Mouse (Mus musculus) forebrain, embryonic 10.5 days (tissue): ENCODE measurements at regions not wholly inside any gene's neighbourhood (a gene's known extent, or its start where the extent isn't known, plus 50 kb on each side); places are given as distances from the start of the nearest gene placed in this dataset.
"Not testable (repeated sequence)": the region's sequence is repeated elsewhere in the genome, so short reads cannot be mapped to it uniquely, and the experiment has no call there.

ENCODE experiments used
- DNase-seq: peaks from one replicate; pipeline ENCODE4 v3.0.0-alpha.2; 2017; ENCODE audit warnings: low spot score; ENCODE audit errors: extremely low spot score
- H3K27ac ChIP-seq: fragments of 300-500 bp; sonication (generic); 2 replicates; pipeline ENCODE4 v1.5.1; 2016; ENCODE audit warnings: mild to moderate bottlenecking
- H3K27me3 ChIP-seq: fragments of 300-500 bp; sonication (generic); 2 replicates; pipeline ENCODE4 v1.6.1; 2016; ENCODE audit warnings: mild to moderate bottlenecking; ENCODE audit not compliant: poor library complexity, severe bottlenecking
- H3K36me3 ChIP-seq: fragments of 300-500 bp; sonication (generic); replicated peaks from 2 replicates; pipeline ENCODE4 v1.6.1; 2016; ENCODE audit warnings: mild to moderate bottlenecking, moderate library complexity
- H3K4me1 ChIP-seq: fragments of 300-500 bp; sonication (generic); 2 replicates; pipeline ENCODE4 v1.6.1; 2016
- H3K4me3 ChIP-seq: fragments of 300-500 bp; sonication (generic); 2 replicates; pipeline ENCODE4 v1.5.1; 2016; ENCODE audit warnings: mild to moderate bottlenecking, moderate library complexity
- H3K9me3 ChIP-seq: fragments of 300-500 bp; sonication (generic); 2 replicates; pipeline ENCODE4 v1.6.1; 2016; ENCODE audit warnings: mild to moderate bottlenecking, moderate library complexity
- WGBS: fragments of 180-500 bp; shearing (Covaris S2); methylation state at CpG from one replicate; pipeline ENCODE4 v1.1.7; 2016; 5-methylcytosine and 5-hydroxymethylcytosine counted together

- WGBS: 39% methylated on average over 5 of the region's 5 CpGs
- H3K9me3 ChIP-seq: no peaks in the 10 kb centered on the region
These were observed 119.1 kb upstream of the Mocs1 start for GRCm38 (mm10) chr17:49309079-49309478.

GRCm38 (mm10) chr17:49314196-49314595 lies 114.0 kb upstream of the Mocs1 start:
- no peak overlapping the region for H3K4me3 ChIP-seq
- DNase-seq: no peak
- H3K36me3 ChIP-seq: no peaks in the 10 kb centered on the region
- no peaks in the 10 kb centered on the region for H3K4me1 ChIP-seq
- H3K27me3 ChIP-seq: peaks cover 7% of the 10 kb centered on the region; the same call in 1 of the 2 replicates
- 78% methylated on average over 2 of the region's 2 CpGs for WGBS
- H3K27ac ChIP-seq: no peak overlapping the region
- H3K9me3 ChIP-seq: no peaks in the 10 kb centered on the region

More at GRCm38 (mm10) chr17:49309079-49309478, 119.1 kb upstream of the Mocs1 start:
- no peak overlapping the region for H3K4me3 ChIP-seq
- peak; percentile 47 for DNase-seq
- H3K4me1 ChIP-seq: peaks cover 6% of the 10 kb centered on the region; the same call in 1 of the 2 replicates
- no peak overlapping the region for H3K27ac ChIP-seq
- peaks cover 34% of the 10 kb centered on the region for H3K27me3 ChIP-seq
- H3K36me3 ChIP-seq: no peaks in the 10 kb centered on the region

GRCm38 (mm10) chr17:49327524-49327923 lies 100.6 kb upstream of the Mocs1 start:
- H3K27me3 ChIP-seq: 0 out of 2 replicates have a peak, but pooled peaks cover 7% of the 10 kb centered on the region
- H3K27ac ChIP-seq: no peak overlapping the region
- no peak overlapping the region for H3K4me3 ChIP-seq
- no peaks in the 10 kb centered on the region for H3K4me1 ChIP-seq
- DNase-seq: no peak
- 60% methylated on average over 4 of the region's 4 CpGs for WGBS
- H3K36me3 ChIP-seq: no peaks in the 10 kb centered on the region
- H3K9me3 ChIP-seq: no peaks in the 10 kb centered on the region

GRCm38 (mm10) chr17:49335318-49335717 lies 92.8 kb upstream of the Mocs1 start:
- no peak overlapping the region for H3K4me3 ChIP-seq
- WGBS: 86% methylated on average over 5 of the region's 5 CpGs
- H3K27ac ChIP-seq: no peak overlapping the region
- no peaks in the 10 kb centered on the region for H3K27me3 ChIP-seq
- no peaks in the 10 kb centered on the region for H3K36me3 ChIP-seq
- no peak for DNase-seq
- H3K4me1 ChIP-seq: no peaks in the 10 kb centered on the region
- H3K9me3 ChIP-seq: no peaks in the 10 kb centered on the region

- 95% methylated on average over 5 of the region's 5 CpGs for WGBS
- H3K27me3 ChIP-seq: no peaks in the 10 kb centered on the region
- no peak overlapping the region for H3K4me3 ChIP-seq
- DNase-seq: no peak
- no peaks in the 10 kb centered on the region for H3K36me3 ChIP-seq
- H3K9me3 ChIP-seq: no peaks in the 10 kb centered on the region
- H3K4me1 ChIP-seq: no peaks in the 10 kb centered on the region
- no peak overlapping the region for H3K27ac ChIP-seq
These were observed 90.3 kb upstream of the Mocs1 start for GRCm38 (mm10) chr17:49337881-49338280.

GRCm38 (mm10) chr17:49342636-49343035 lies 85.5 kb upstream of the Mocs1 start:
- H3K27ac ChIP-seq: no peak overlapping the region
- WGBS: 87% methylated on average over 2 of the region's 2 CpGs

GRCm38 (mm10) chr17:49346701-49347100 lies 81.5 kb upstream of the Mocs1 start:
- H3K27me3 ChIP-seq: no peaks in the 10 kb centered on the region
- H3K4me3 ChIP-seq: no peak overlapping the region
- no peaks in the 10 kb centered on the region for H3K36me3 ChIP-seq
- no peaks in the 10 kb centered on the region for H3K9me3 ChIP-seq
- H3K4me1 ChIP-seq: no peaks in the 10 kb centered on the region
- no peak for DNase-seq
- H3K27ac ChIP-seq: no peak overlapping the region
- 94% methylated on average over 5 of the region's 5 CpGs for WGBS

More at GRCm38 (mm10) chr17:49342636-49343035, 85.5 kb upstream of the Mocs1 start:
- DNase-seq: no peak
- no peaks in the 10 kb centered on the region for H3K4me1 ChIP-seq
- no peaks in the 10 kb centered on the region for H3K27me3 ChIP-seq
- no peak overlapping the region for H3K4me3 ChIP-seq
- no peaks in the 10 kb centered on the region for H3K9me3 ChIP-seq
- no peaks in the 10 kb centered on the region for H3K36me3 ChIP-seq

GRCm38 (mm10) chr17:49349328-49349727 lies 78.8 kb upstream of the Mocs1 start:
- Histone ChIP-seq H3K27me3 (no peaks in the 10 kb centered on the region), H3K36me3 (no peaks in the 10 kb centered on the region), H3K9me3 (no peaks in the 10 kb centered on the region), H3K4me3 (no peak overlapping the region), H3K4me1 (no peaks in the 10 kb centered on the region), H3K27ac (no peak overlapping the region)
- no peak for DNase-seq
- 86% methylated on average over 9 of the region's 9 CpGs for WGBS

- Histone ChIP-seq H3K36me3 (no peaks in the 10 kb centered on the region), H3K4me3 (no peak overlapping the region), H3K27ac (no peak overlapping the region), H3K27me3 (no peaks in the 10 kb centered on the region), H3K4me1 (no peaks in the 10 kb centered on the region), H3K9me3 (peaks cover 3% of the 10 kb centered on the region; the same call in 1 of the 2 replicates)
- no peak for DNase-seq
These were observed 69.0 kb upstream of the Mocs1 start for GRCm38 (mm10) chr17:49359212-49359611.

GRCm38 (mm10) chr17:49360251-49360650 lies 67.9 kb upstream of the Mocs1 start:
- not testable (repeated sequence) for H3K4me3 ChIP-seq, H3K9me3 ChIP-seq, DNase-seq, H3K27ac ChIP-seq, H3K36me3 ChIP-seq, H3K27me3 ChIP-seq, H3K4me1 ChIP-seq
- whole genome bisulfite sequencing: 29% methylated on average over 6 of the region's 6 CpGs

GRCm38 (mm10) chr17:49367791-49368190 lies 60.4 kb upstream of the Mocs1 start:
- Histone ChIP-seq H3K9me3 (no peaks in the 10 kb centered on the region), H3K4me1 (peaks cover 20% of the 10 kb centered on the region), H3K27me3 (no peaks in the 10 kb centered on the region; the same call in 1 of the 2 replicates), H3K36me3 (no peaks in the 10 kb centered on the region), H3K27ac (no peak overlapping the region), H3K4me3 (no peak overlapping the region)
- 85% methylated on average over 4 of the region's 4 CpGs for WGBS
- DNase-seq: no peak

GRCm38 (mm10) chr17:49368476-49369269 lies 59.5 kb upstream of the Mocs1 start:
- no peaks in the 10 kb centered on the region; the same call in 1 of the 2 replicates for H3K27me3 ChIP-seq
- 48% methylated on average over 2 of the region's 2 CpGs for WGBS
- H3K4me1 ChIP-seq: peaks cover 20% of the 10 kb centered on the region
- H3K9me3 ChIP-seq: no peaks in the 10 kb centered on the region
- DNase-seq: no peak
- no peak overlapping the region for H3K4me3 ChIP-seq
- no peak overlapping the region for H3K27ac ChIP-seq
- no peaks in the 10 kb centered on the region for H3K36me3 ChIP-seq

GRCm38 (mm10) chr17:49377626-49378025 lies 50.5 kb upstream of the Mocs1 start:
- Histone ChIP-seq H3K9me3 (no peaks in the 10 kb centered on the region), H3K4me1 (no peaks in the 10 kb centered on the region), H3K27me3 (no peaks in the 10 kb centered on the region), H3K36me3 (no peaks in the 10 kb centered on the region), H3K4me3 (no peak overlapping the region), H3K27ac (no peak overlapping the region)
- WGBS: 86% methylated on average over 11 of the region's 11 CpGs
- DNase-seq: no peak
